Mouse (Mus musculus) retina, adult 2 months (tissue): ENCODE measurements around the gene Cldn34d.

Experiments used
- DNase-seq: peaks from one replicate; pipeline ENCODE4 v3.0.0-alpha.2; 2012; ENCODE audit warnings: low read depth, low spot score

Gene Cldn34d

GRCm38 (mm10) chrX:76602824-76603223 lies at the start of gene Cldn34d:
Cldn34d (minus strand) TSS chrX:76602924.
- no peak for DNase-seq

- DNase-seq, result peak; percentile 77
Observed at GRCm38 (mm10) chrX:76598459-76599206, 4.1 kb downstream of the Cldn34d start.
